Mouse (Mus musculus) E14TG2a.4 (cell line): ENCODE data around the gene Bmp2k.

Source experiments
- CTCF ChIP-seq: conservative IDR thresholded peaks from 2 replicates; pipeline ENCODE4 v1.5.1; 2014; ENCODE audit warnings: low read length
- POU5F1 ChIP-seq: IDR thresholded peaks from 2 replicates; pipeline ENCODE4 v1.6.1; 2014; ENCODE audit warnings: low read length, borderline replicate concordance

GRCm38 (mm10) chr5:96986850-96987249 is 10.6 kb upstream of the Bmp2k start:
- TF ChIP-seq CTCF (no peak), POU5F1 (no peak)
